Mouse (Mus musculus) induced T-regulatory cell, adult 2 months (primary cell): Measurements from ENCODE around the gene Ctnna3.

Experiments
- DNase-seq: peaks from one replicate; pipeline ENCODE4 v3.0.0-alpha.2; 2012; ENCODE audit warnings: low read depth

The Ctnna3 gene

GRCm38 (mm10) chr10:63947266-63947665 lies 517.4 kb downstream of the Ctnna3 start:
- no peak for DNase-seq

GRCm38 (mm10) chr10:63950867-63951266 lies 521.0 kb downstream of the Ctnna3 start:
- no peak for DNase-seq

GRCm38 (mm10) chr10:63951481-63951880 lies 521.6 kb downstream of the Ctnna3 start:
- DNase-seq, result no peak

GRCm38 (mm10) chr10:63954308-63954930 lies 524.5 kb downstream of the Ctnna3 start:
- no peak for DNase-seq

GRCm38 (mm10) chr10:63972300-63972699 lies 542.4 kb downstream of the Ctnna3 start:
- DNase-seq, result no peak

- no peak for DNase-seq
Observed at GRCm38 (mm10) chr10:63978101-63978500, 548.2 kb downstream of the Ctnna3 start.

- no peak for DNase-seq
Observed at GRCm38 (mm10) chr10:63978535-63978934, 548.6 kb downstream of the Ctnna3 start.

GRCm38 (mm10) chr10:63978969-63979368 lies 549.1 kb downstream of the Ctnna3 start:
- no peak for DNase-seq

GRCm38 (mm10) chr10:63979410-63979809 lies 549.5 kb downstream of the Ctnna3 start:
- no peak for DNase-seq

GRCm38 (mm10) chr10:63985576-63985975 lies 555.7 kb downstream of the Ctnna3 start:
- DNase-seq, result no peak

GRCm38 (mm10) chr10:63994251-63994650 lies 564.4 kb downstream of the Ctnna3 start:
- no peak for DNase-seq

GRCm38 (mm10) chr10:64001531-64001930 lies 571.6 kb downstream of the Ctnna3 start:
- no peak for DNase-seq

GRCm38 (mm10) chr10:64001996-64002395 lies 572.1 kb downstream of the Ctnna3 start:
- DNase-seq, result no peak

- no peak for DNase-seq
Observed at GRCm38 (mm10) chr10:64020347-64020746, 590.4 kb downstream of the Ctnna3 start.

- no peak for DNase-seq
Observed at GRCm38 (mm10) chr10:64023340-64023739, 593.4 kb downstream of the Ctnna3 start.

GRCm38 (mm10) chr10:64030901-64031300 lies 601.0 kb downstream of the Ctnna3 start:
- DNase-seq, result no peak

- DNase-seq, result no peak
Observed at GRCm38 (mm10) chr10:64039760-64040535, 610.0 kb downstream of the Ctnna3 start.

GRCm38 (mm10) chr10:64041218-64041617 lies 611.3 kb downstream of the Ctnna3 start:
- no peak for DNase-seq

GRCm38 (mm10) chr10:64041892-64042291 lies 612.0 kb downstream of the Ctnna3 start:
- DNase-seq, result no peak

- DNase-seq, result no peak
Observed at GRCm38 (mm10) chr10:64049151-64049550, 619.3 kb downstream of the Ctnna3 start.

GRCm38 (mm10) chr10:64049946-64050345 lies 620.0 kb downstream of the Ctnna3 start:
- DNase-seq, result no peak

GRCm38 (mm10) chr10:64063704-64064103 lies 633.8 kb downstream of the Ctnna3 start:
- no peak for DNase-seq

- DNase-seq, result no peak
Observed at GRCm38 (mm10) chr10:64075944-64076343, 646.0 kb downstream of the Ctnna3 start.
